Mouse (Mus musculus): ENCODE results near the gene St5.

Gene St5

GRCm38 (mm10) chr7:109524442-109524744 is 179.0 kb downstream of the St5 start:
- DNase-seq = no peak

- no peak for DNase-seq
Observed at GRCm38 (mm10) chr7:109523741-109524441, 179.5 kb downstream of the St5 start.

GRCm38 (mm10) chr7:109523304-109523703 is 180.1 kb downstream of the St5 start:
- DNase-seq = no peak

- no peak for DNase-seq
Observed at GRCm38 (mm10) chr7:109522084-109522483, 181.3 kb downstream of the St5 start.

- peak in 1 of 2 experiments; percentile 12 for DNase-seq
Observed at GRCm38 (mm10) chr7:109519936-109520335, 183.5 kb downstream of the St5 start.

GRCm38 (mm10) chr7:109518838-109519696 is 184.3 kb downstream of the St5 start, which contains the start of gene Rpl27a:
Gene Rpl27a (plus strand): TSS chr7:109519147.
- DNase-seq = peak; percentile 98 to 99

GRCm38 (mm10) chr7:109518036-109518681 is 185.2 kb downstream of the St5 start:
- DNase-seq = peak in 1 of 2 experiments; percentile 14

- no peak for DNase-seq
Observed at GRCm38 (mm10) chr7:109516500-109516899, 186.9 kb downstream of the St5 start.

- DNase-seq = no peak
Observed at GRCm38 (mm10) chr7:109511838-109512237, 191.6 kb downstream of the St5 start.

GRCm38 (mm10) chr7:109510799-109511198 is 192.6 kb downstream of the St5 start:
- DNase-seq = peak in 1 of 2 experiments; percentile 22

GRCm38 (mm10) chr7:109508034-109508433 is 195.4 kb downstream of the St5 start, which contains the start of gene Trim66:
Gene Trim66 (minus strand): TSS chr7:109508134.
- DNase-seq = no peak

GRCm38 (mm10) chr7:109507572-109507971 is 195.8 kb downstream of the St5 start:
- no peak for DNase-seq

- DNase-seq = no peak
Observed at GRCm38 (mm10) chr7:109507119-109507518, 196.3 kb downstream of the St5 start.

GRCm38 (mm10) chr7:109497507-109497906 is 205.9 kb downstream of the St5 start:
- DNase-seq = no peak

- DNase-seq = peak in 1 of 2 experiments; percentile 4
Observed at GRCm38 (mm10) chr7:109493319-109494316, 209.8 kb downstream of the St5 start.

GRCm38 (mm10) chr7:109492616-109493318 is 210.6 kb downstream of the St5 start:
- no peak for DNase-seq

- DNase-seq = no peak
Observed at GRCm38 (mm10) chr7:109484221-109484620, 219.2 kb downstream of the St5 start.

GRCm38 (mm10) chr7:109480765-109481197 is 222.6 kb downstream of the St5 start:
- peak; percentile 2 to 30 for DNase-seq

- DNase-seq = no peak
Observed at GRCm38 (mm10) chr7:109477926-109478325, 225.5 kb downstream of the St5 start.

All from kidney, postnatal 36 days (tissue).